Mouse (Mus musculus) heart, embryonic 10.5 days (tissue): ENCODE measurements around the gene Arhgef38. TPM values are rescaled to one million over a fixed set of nuclear protein-coding genes. Genes with fewer than 3 reads are reported as not detected.

Experiments
- DNase-seq: peaks from one replicate; pipeline ENCODE4 v3.0.0-alpha.2; 2017; ENCODE audit warnings: low spot score
- H3K27ac ChIP-seq: fragments of 300-500 bp; sonication (generic); 2 replicates; pipeline ENCODE4 v1.5.1; 2016; ENCODE audit warnings: mild to moderate bottlenecking
- H3K27me3 ChIP-seq: fragments of 300-500 bp; sonication (generic); 2 replicates; pipeline ENCODE4 v1.6.1; 2016; ENCODE audit warnings: mild to moderate bottlenecking; ENCODE audit not compliant: poor library complexity, insufficient read depth, severe bottlenecking
- H3K36me3 ChIP-seq: fragments of 300-500 bp; sonication (generic); 2 replicates; pipeline ENCODE4 v1.6.1; 2016; ENCODE audit warnings: mild to moderate bottlenecking, moderate library complexity
- H3K4me1 ChIP-seq: fragments of 300-500 bp; sonication (generic); 2 replicates; pipeline ENCODE4 v1.6.1; 2016; ENCODE audit warnings: mild to moderate bottlenecking
- H3K4me3 ChIP-seq: fragments of 300-500 bp; sonication (generic); 2 replicates; pipeline ENCODE4 v1.5.1; 2016; ENCODE audit warnings: mild to moderate bottlenecking, moderate library complexity
- H3K9me3 ChIP-seq: fragments of 300-500 bp; sonication (generic); 2 replicates; pipeline ENCODE4 v1.6.1; 2016; ENCODE audit warnings: mild to moderate bottlenecking, moderate library complexity
- WGBS: fragments of 180-500 bp; shearing (Covaris S2); methylation state at CpG from one replicate; pipeline ENCODE4 v1.1.7; 2016; 5-methylcytosine and 5-hydroxymethylcytosine counted together
- polyA plus RNA-seq: library from polyadenylated mRNA; unstranded; fragments of >200 nt; fragmentation: Nextera tagmentation; extraction: Ambion mirVana; gene quantifications from 2 replicates; pipeline ENCODE4 v1.2.1, GENCODE M21; 2016

The Arhgef38 gene
- polyA plus RNA-seq, 1 experiment from 2014 or later: not detected

GRCm38 (mm10) chr3:133211324-133211723 is 23.4 kb downstream of the Arhgef38 start:
- no peak for DNase-seq
- Histone ChIP-seq H3K36me3 (no peaks in the 10 kb centered on the region), H3K4me1 (no peaks in the 10 kb centered on the region), H3K9me3 (no peaks in the 10 kb centered on the region), H3K4me3 (no peak overlapping the region), H3K27me3 (no peaks in the 10 kb centered on the region), H3K27ac (no peak overlapping the region)
- 80% methylated on average over 3 of the region's 3 CpGs for WGBS

- H3K4me1 ChIP-seq: no peaks in the 10 kb centered on the region
- WGBS: 78% methylated on average over 2 of the region's 2 CpGs
- H3K27me3 ChIP-seq: no peaks in the 10 kb centered on the region
- no peaks in the 10 kb centered on the region for H3K9me3 ChIP-seq
- H3K36me3 ChIP-seq: no peaks in the 10 kb centered on the region
- no peak overlapping the region for H3K4me3 ChIP-seq
- no peak for DNase-seq
- no peak overlapping the region for H3K27ac ChIP-seq
Measured at GRCm38 (mm10) chr3:133203713-133204112, 31.0 kb downstream of the Arhgef38 start.

- Histone ChIP-seq H3K36me3 (no peaks in the 10 kb centered on the region), H3K9me3 (no peaks in the 10 kb centered on the region), H3K27ac (no peak overlapping the region), H3K4me3 (no peak overlapping the region), H3K4me1 (no peaks in the 10 kb centered on the region), H3K27me3 (no peaks in the 10 kb centered on the region)
- DNase-seq: no peak
- 90% methylated on average over 13 of the region's 13 CpGs for WGBS
Measured at GRCm38 (mm10) chr3:133202171-133202570, 32.6 kb downstream of the Arhgef38 start.

GRCm38 (mm10) chr3:133188930-133189329 is 45.8 kb downstream of the Arhgef38 start:
- H3K4me3 ChIP-seq: no peak overlapping the region
- H3K27me3 ChIP-seq: no peaks in the 10 kb centered on the region
- no peak for DNase-seq
- H3K36me3 ChIP-seq: no peaks in the 10 kb centered on the region
- H3K4me1 ChIP-seq: no peaks in the 10 kb centered on the region
- H3K27ac ChIP-seq: no peak overlapping the region
- no peaks in the 10 kb centered on the region for H3K9me3 ChIP-seq
- 79% methylated on average over 3 of the region's 3 CpGs for WGBS

GRCm38 (mm10) chr3:133187524-133187923 is 47.2 kb downstream of the Arhgef38 start:
- Histone ChIP-seq H3K36me3 (no peaks in the 10 kb centered on the region), H3K4me3 (no peak overlapping the region), H3K9me3 (no peaks in the 10 kb centered on the region), H3K4me1 (no peaks in the 10 kb centered on the region), H3K27ac (no peak overlapping the region), H3K27me3 (no peaks in the 10 kb centered on the region)
- no peak for DNase-seq
- 79% methylated on average over 3 of the region's 3 CpGs for WGBS

DNA sequence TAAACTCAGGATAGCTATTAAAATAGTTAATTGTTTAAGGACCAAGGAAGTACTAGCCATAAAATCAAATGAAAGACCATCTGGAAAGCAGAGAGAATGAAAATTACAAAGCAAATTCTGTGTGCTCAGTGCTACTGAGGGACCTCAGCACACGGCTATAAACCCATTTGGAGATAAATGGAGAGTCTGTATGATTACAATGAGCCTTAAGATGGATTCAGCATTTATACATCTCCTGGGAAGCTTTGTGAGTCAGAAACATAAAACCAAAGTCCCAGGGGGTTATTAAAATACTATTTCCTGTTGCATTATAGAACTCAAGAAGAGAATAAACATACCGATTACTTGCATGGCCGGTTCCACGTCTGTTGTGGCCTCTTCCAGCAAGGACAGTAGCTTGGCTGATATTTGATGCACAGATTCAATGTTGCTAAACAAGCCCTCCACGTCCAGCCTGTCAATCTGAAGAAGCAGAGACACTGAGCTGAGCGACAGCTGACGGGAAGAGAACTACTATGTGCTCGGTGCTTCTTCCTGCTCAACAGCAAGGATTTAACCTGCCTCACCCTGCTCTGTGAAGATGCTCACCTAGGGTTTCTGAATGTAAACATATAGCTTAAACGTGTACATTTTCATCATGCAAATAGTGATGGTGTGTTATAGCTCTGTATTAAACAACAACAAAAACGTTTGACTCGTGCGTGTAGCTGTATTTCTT is 58.6 kb downstream of the Arhgef38 start:
- no peak for DNase-seq
- Histone ChIP-seq H3K27ac (no peak overlapping the region), H3K36me3 (no peaks in the 10 kb centered on the region), H3K4me1 (no peaks in the 10 kb centered on the region), H3K4me3 (no peak overlapping the region), H3K9me3 (no peaks in the 10 kb centered on the region), H3K27me3 (no peaks in the 10 kb centered on the region)
- WGBS: 75% methylated on average over 12 of the region's 12 CpGs

- H3K4me1 ChIP-seq: no peaks in the 10 kb centered on the region
- no peaks in the 10 kb centered on the region for H3K9me3 ChIP-seq
- no peaks in the 10 kb centered on the region for H3K27me3 ChIP-seq
- no peak overlapping the region for H3K4me3 ChIP-seq
- DNase-seq: no peak
- WGBS: 86% methylated on average over 4 of the region's 4 CpGs
- no peak overlapping the region for H3K27ac ChIP-seq
- no peaks in the 10 kb centered on the region for H3K36me3 ChIP-seq
Measured at GRCm38 (mm10) chr3:133172291-133172690, 62.5 kb downstream of the Arhgef38 start.

- Histone ChIP-seq H3K9me3 (no peaks in the 10 kb centered on the region), H3K27ac (no peak overlapping the region), H3K4me1 (no peaks in the 10 kb centered on the region), H3K4me3 (no peak overlapping the region), H3K27me3 (no peaks in the 10 kb centered on the region), H3K36me3 (no peaks in the 10 kb centered on the region)
- WGBS: 86% methylated on average over 7 of the region's 7 CpGs
- no peak for DNase-seq
Measured at GRCm38 (mm10) chr3:133169737-133170136, 65.0 kb downstream of the Arhgef38 start.

DNA sequence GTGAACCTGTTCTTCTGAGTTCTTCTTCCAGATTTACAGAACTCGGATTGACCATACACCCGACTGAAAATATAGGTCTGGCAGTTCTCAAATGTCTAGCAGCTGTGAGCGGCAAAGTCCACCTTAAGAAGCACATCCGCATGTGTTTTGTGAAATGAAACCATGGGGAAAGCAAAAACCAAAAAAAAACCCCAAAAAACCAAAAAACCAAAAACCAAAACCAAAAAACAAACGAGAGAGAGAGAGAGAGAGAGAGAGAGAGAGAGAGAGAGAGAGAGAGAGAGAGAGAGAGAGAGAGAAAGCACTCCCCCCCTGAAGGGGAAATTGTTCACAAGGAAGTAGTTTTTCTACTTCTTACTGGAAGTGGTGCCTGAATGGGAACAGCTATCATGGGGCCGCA is 67.2 kb downstream of the Arhgef38 start:
- WGBS: 71% methylated on average over 6 of the region's 6 CpGs
- Histone ChIP-seq H3K27ac (no peak overlapping the region), H3K36me3 (no peaks in the 10 kb centered on the region), H3K4me3 (no peak overlapping the region), H3K27me3 (no peaks in the 10 kb centered on the region), H3K9me3 (no peaks in the 10 kb centered on the region), H3K4me1 (no peaks in the 10 kb centered on the region)
- DNase-seq: no peak

DNA sequence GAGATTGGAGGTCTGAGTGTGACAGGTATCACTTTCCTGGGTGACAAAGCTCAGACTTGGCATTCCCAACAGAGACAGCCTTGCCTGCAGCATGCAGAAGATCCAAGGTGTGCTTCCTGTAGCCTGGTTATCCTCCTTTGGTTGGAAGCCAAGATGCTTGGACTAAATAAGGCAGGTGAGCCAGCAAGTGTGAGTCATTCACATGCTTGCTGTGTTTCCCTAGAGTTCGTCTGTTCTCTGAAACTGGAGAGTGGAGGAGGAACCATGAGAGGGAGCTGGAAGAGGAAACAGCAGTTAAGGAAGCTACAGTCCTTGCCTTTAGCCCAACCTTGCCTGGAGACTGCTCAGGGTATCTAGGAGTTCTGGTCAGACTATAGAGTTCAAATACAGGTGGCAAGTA is 69.6 kb downstream of the Arhgef38 start:
- Histone ChIP-seq H3K4me3 (no peak overlapping the region), H3K36me3 (no peaks in the 10 kb centered on the region), H3K4me1 (no peaks in the 10 kb centered on the region), H3K27me3 (no peaks in the 10 kb centered on the region), H3K27ac (no peak overlapping the region), H3K9me3 (no peaks in the 10 kb centered on the region)
- no peak for DNase-seq
- WGBS: 29% methylated on average over 1 of the region's 1 CpGs

DNA sequence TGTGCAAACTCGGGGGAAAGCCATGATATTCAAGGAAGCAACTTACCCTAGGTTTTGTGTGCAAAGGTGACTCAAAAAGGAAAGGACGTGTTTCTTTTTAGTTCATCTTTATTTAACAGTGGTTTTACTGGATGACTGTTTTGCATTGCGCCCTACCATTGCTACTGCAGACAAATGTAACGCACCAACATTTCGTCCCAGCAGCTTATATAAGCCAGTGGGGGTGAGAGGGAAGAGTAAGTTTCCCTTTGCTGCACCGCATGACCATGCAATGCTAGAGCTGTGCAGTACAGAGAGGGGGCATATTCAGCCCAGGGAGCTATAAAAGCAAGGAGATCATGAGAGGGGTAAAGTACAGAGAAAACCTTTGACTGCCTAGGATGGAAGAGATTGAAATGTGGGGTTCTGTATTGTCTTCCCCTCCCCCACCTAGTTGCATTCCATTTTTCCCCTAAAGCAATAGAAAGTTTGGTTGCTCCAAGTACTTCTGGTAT is 70.8 kb downstream of the Arhgef38 start:
- no peak for DNase-seq
- H3K9me3 ChIP-seq: no peaks in the 10 kb centered on the region
- H3K4me3 ChIP-seq: no peak overlapping the region
- H3K27ac ChIP-seq: no peak overlapping the region
- no peaks in the 10 kb centered on the region for H3K27me3 ChIP-seq
- no peaks in the 10 kb centered on the region for H3K4me1 ChIP-seq
- H3K36me3 ChIP-seq: no peaks in the 10 kb centered on the region
- 82% methylated on average over 6 of the region's 6 CpGs for WGBS

GRCm38 (mm10) chr3:133163174-133163573 is 71.6 kb downstream of the Arhgef38 start:
- 74% methylated on average over 7 of the region's 7 CpGs for WGBS
- H3K4me3 ChIP-seq: no peak overlapping the region
- H3K36me3 ChIP-seq: no peaks in the 10 kb centered on the region
- H3K27ac ChIP-seq: no peak overlapping the region
- H3K9me3 ChIP-seq: no peaks in the 10 kb centered on the region
- H3K27me3 ChIP-seq: no peaks in the 10 kb centered on the region
- DNase-seq: no peak
- H3K4me1 ChIP-seq: no peaks in the 10 kb centered on the region

- no peaks in the 10 kb centered on the region for H3K9me3 ChIP-seq
- DNase-seq: no peak
- H3K36me3 ChIP-seq: no peaks in the 10 kb centered on the region
- 80% methylated on average over 1 of the region's 1 CpGs for WGBS
- H3K4me1 ChIP-seq: no peaks in the 10 kb centered on the region
- H3K4me3 ChIP-seq: no peak overlapping the region
- H3K27ac ChIP-seq: no peak overlapping the region
- H3K27me3 ChIP-seq: no peaks in the 10 kb centered on the region
Measured at GRCm38 (mm10) chr3:133161407-133161806, 73.3 kb downstream of the Arhgef38 start.

DNA sequence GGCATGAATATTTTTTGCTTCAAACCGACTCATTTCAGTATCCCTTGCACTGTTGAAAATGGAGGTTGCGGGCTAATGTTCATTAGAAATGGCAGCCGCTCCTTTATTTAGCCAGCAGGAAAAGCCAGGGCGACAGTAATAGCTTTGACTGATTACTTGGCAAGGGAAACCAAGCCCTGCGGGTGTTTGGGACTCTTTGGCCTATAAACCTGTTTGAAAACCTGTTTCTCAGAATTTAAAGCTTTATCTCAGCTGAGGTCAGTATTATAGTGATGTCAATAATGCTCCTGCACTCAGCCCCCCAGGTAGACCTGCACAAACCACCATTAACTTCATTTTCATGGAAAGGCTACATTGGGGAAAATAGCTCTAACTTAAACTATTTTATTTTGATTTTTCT is 76.5 kb downstream of the Arhgef38 start:
- WGBS: 82% methylated on average over 5 of the region's 5 CpGs
- Histone ChIP-seq H3K36me3 (no peaks in the 10 kb centered on the region), H3K27ac (no peak overlapping the region), H3K9me3 (no peaks in the 10 kb centered on the region), H3K4me1 (no peaks in the 10 kb centered on the region), H3K4me3 (no peak overlapping the region), H3K27me3 (no peaks in the 10 kb centered on the region)
- no peak for DNase-seq
